Mouse (Mus musculus) kidney, postnatal 4 days (tissue): ENCODE measurements around the gene Adck1.
"Not testable (repeated sequence)": the region's sequence is repeated elsewhere in the genome, so short reads cannot be mapped to it uniquely, and the experiment has no call there.

ENCODE experiments used
- DNase-seq, 2 experiments: peaks; one replicate each; pipeline ENCODE4 v3.0.0; 2021; ENCODE audit warnings: mixed read lengths in 2 of 2

Gene Adck1

GRCm38 (mm10) chr12:88360441-88361119 is at the start of gene Adck1:
Adck1 (plus strand) TSS chr12:88360554.
- peak; percentile 93 to 95 for DNase-seq

- no peak for DNase-seq
These were observed 45.8 kb upstream of the Adck1 start for GRCm38 (mm10) chr12:88314556-88314955.

- DNase-seq: not testable (repeated sequence)
These were observed 36.4 kb upstream of the Adck1 start, which contains the start of gene Gm5039 for GRCm38 (mm10) chr12:88323926-88324325. Gm5039 (minus strand) TSS chr12:88324026.

GRCm38 (mm10) chr12:88336662-88337413 is 23.5 kb upstream of the Adck1 start:
- not testable (repeated sequence) for DNase-seq

- not testable (repeated sequence) for DNase-seq
These were observed 19.1 kb upstream of the Adck1 start for GRCm38 (mm10) chr12:88341286-88341685.

GRCm38 (mm10) chr12:88354182-88354702 is 6.1 kb upstream of the Adck1 start:
- peak in 1 of 2 experiments; percentile 7 for DNase-seq

- no peak for DNase-seq
These were observed 729 bp downstream of the Adck1 start for GRCm38 (mm10) chr12:88361120-88361445.

- no peak for DNase-seq
These were observed 7.3 kb downstream of the Adck1 start for GRCm38 (mm10) chr12:88367673-88368072.

GRCm38 (mm10) chr12:88368618-88369017 is 8.3 kb downstream of the Adck1 start:
- DNase-seq: no peak

- DNase-seq: not testable (repeated sequence)
These were observed 9.3 kb downstream of the Adck1 start for GRCm38 (mm10) chr12:88369690-88370089.

GRCm38 (mm10) chr12:88370321-88370720 is 10.0 kb downstream of the Adck1 start:
- DNase-seq: not testable (repeated sequence)

- DNase-seq: no peak
These were observed 11.7 kb downstream of the Adck1 start for GRCm38 (mm10) chr12:88372018-88372417.

GRCm38 (mm10) chr12:88376820-88377219 is 16.5 kb downstream of the Adck1 start:
- DNase-seq: peak; percentile 29 to 44

- no peak for DNase-seq
These were observed 17.9 kb downstream of the Adck1 start for GRCm38 (mm10) chr12:88378256-88378655.

GRCm38 (mm10) chr12:88388832-88389231 is 28.5 kb downstream of the Adck1 start:
- no peak for DNase-seq

- no peak for DNase-seq
These were observed 38.3 kb downstream of the Adck1 start for GRCm38 (mm10) chr12:88398658-88399057.

- DNase-seq: no peak
These were observed 43.2 kb downstream of the Adck1 start for GRCm38 (mm10) chr12:88403541-88403940.

GRCm38 (mm10) chr12:88405113-88405512 is 44.8 kb downstream of the Adck1 start:
- DNase-seq: peak; percentile 83 to 84

- DNase-seq: no peak
These were observed 47.6 kb downstream of the Adck1 start for GRCm38 (mm10) chr12:88407996-88408322.

- DNase-seq: no peak
These were observed 48.1 kb downstream of the Adck1 start for GRCm38 (mm10) chr12:88408323-88409047.

GRCm38 (mm10) chr12:88413239-88413638 is 52.9 kb downstream of the Adck1 start:
- DNase-seq: no peak

GRCm38 (mm10) chr12:88419912-88420621 is 59.7 kb downstream of the Adck1 start:
- DNase-seq: peak; percentile 51 to 53

GRCm38 (mm10) chr12:88426926-88427325 is 66.6 kb downstream of the Adck1 start:
- DNase-seq: no peak
